ENCODE assay signal across 11 mouse cellular contexts in genomic region chr2:28842042-28842441, GRCm38 (mm10). TPM values are rescaled to one million over a fixed set of nuclear protein-coding genes. Genes with fewer than 3 reads are reported as not detected.
A peak's percentile ranks its signal among the peaks of the same experiment; 100 is the strongest.
DNase-seq lines count a peak whose midpoint lies in the region; ATAC-seq and TF ChIP-seq lines count a peak whose summit lies in the region.
"Had no signal": no experiment of that assay in that cellular context is flagged by ENCODE, and none has a peak within 500 bp of the region (broad histone marks: within the 10 kb centered on the region; RNA-seq: fewer than 3 reads in every experiment).

No protein-coding gene starts in this region.

- no peak overlapping the region for H3K9ac ChIP-seq in heart, embryonic 15.5 days
- no peak overlapping the region for H3K9ac ChIP-seq in forebrain, embryonic 15.5 days (replicated peaks)
- no peak overlapping the region for H3K9ac ChIP-seq in liver, embryonic 15.5 days

- TF ChIP-seq CTCF in E14TG2a.4 (conservative IDR thresholded peaks at IDR 0.05; ENCODE audit: low read length), result no peak

- H3K9me3 ChIP-seq in heart, embryonic 15.5 days (replicated peaks), result no peaks in the 10 kb centered on the region
- H3K9me3 ChIP-seq in E14TG2a.4 (ENCODE audit: low read length), result no peaks in the 10 kb centered on the region
- H3K9me3 ChIP-seq in forebrain, embryonic 15.5 days, result no peaks in the 10 kb centered on the region
- no peaks in the 10 kb centered on the region for H3K9me3 ChIP-seq in liver, embryonic 15.5 days (replicated peaks)

- peaks cover 30% of the 10 kb centered on the region for H3K4me1 ChIP-seq in heart, embryonic 15.5 days (replicated peaks)
- H3K4me1 ChIP-seq in E14TG2a.4 (replicated peaks; ENCODE audit: low read depth, low read length), result peaks cover 38% of the 10 kb centered on the region
- H3K4me1 ChIP-seq in forebrain, embryonic 15.5 days, result peaks cover 42% of the 10 kb centered on the region
- H3K4me1 ChIP-seq in liver, embryonic 15.5 days (replicated peaks), result peaks cover 39% of the 10 kb centered on the region

- H3K27ac ChIP-seq in heart, embryonic 15.5 days, result no peak overlapping the region
- no peak overlapping the region for H3K27ac ChIP-seq in forebrain, embryonic 15.5 days (replicated peaks)
- H3K27ac ChIP-seq in liver, embryonic 15.5 days (replicated peaks), result no peak overlapping the region
- H3K27ac ChIP-seq: gastrocnemius, adult 2 months had no signal

- no peak for ATAC-seq in heart, embryonic 15.5 days (replicated peaks; ENCODE audit: insufficient number of reproducible peaks, insufficient read depth, low FRiP score, low read depth)
- no peak for ATAC-seq in forebrain, embryonic 15.5 days (replicated peaks)
- no peak for ATAC-seq in liver, embryonic 15.5 days (ENCODE audit: insufficient read depth)

- DNase-seq in heart, postnatal 14 days, result no peak
- DNase-seq in embryo, embryonic 10 days (ENCODE audit: low spot score), result no peak
- DNase-seq in urinary bladder, postnatal 36 days (ENCODE audit: low spot score in 2 of 2), result no peak
- no peak for DNase-seq in adrenal gland, postnatal 10 days
- DNase-seq: cerebellum, adult 9-10 months; gastrocnemius, adult 2 months; kidney, postnatal 36 days had no signal

- no peaks in the 10 kb centered on the region for H3K27me3 ChIP-seq in heart, embryonic 15.5 days
- H3K27me3 ChIP-seq in E14TG2a.4 (ENCODE audit: insufficient read depth, low read length), result no peaks in the 10 kb centered on the region
- no peaks in the 10 kb centered on the region for H3K27me3 ChIP-seq in forebrain, embryonic 15.5 days
- no peaks in the 10 kb centered on the region for H3K27me3 ChIP-seq in liver, embryonic 15.5 days

- 63% methylated on average over 3 of the region's 3 CpGs for WGBS in heart, embryonic 15.5 days
- 75% methylated on average over 3 of the region's 3 CpGs for WGBS in forebrain, embryonic 15.5 days
- WGBS in liver, embryonic 15.5 days (ENCODE audit: insufficient replicate concordance), result 41% methylated on average over 3 of the region's 3 CpGs

- H3K36me3 ChIP-seq in heart, embryonic 15.5 days, result peaks cover 20% of the 10 kb centered on the region
- H3K36me3 ChIP-seq in E14TG2a.4 (ENCODE audit: insufficient read depth, low read length), result peaks cover 57% of the 10 kb centered on the region
- peaks cover 21% of the 10 kb centered on the region for H3K36me3 ChIP-seq in forebrain, embryonic 15.5 days
- peaks cover 16% of the 10 kb centered on the region for H3K36me3 ChIP-seq in liver, embryonic 15.5 days (replicated peaks)

- H3K4me2 ChIP-seq in heart, embryonic 15.5 days, result peak overlapping the region; percentile 85; the same call in 1 of the 2 replicates
- peak overlapping the region; percentile 83; the same call in 1 of the 2 replicates for H3K4me2 ChIP-seq in forebrain, embryonic 15.5 days (replicated peaks)
- H3K4me2 ChIP-seq in liver, embryonic 15.5 days, result peak overlapping the region; percentile 95

- H3K4me3 ChIP-seq in heart, embryonic 15.5 days, result peak overlapping the region; percentile 63; the same call in 1 of the 2 replicates
- H3K4me3 ChIP-seq in E14TG2a.4 (replicated peaks; ENCODE audit: low read length), result peak overlapping the region; percentile 99; the same call in 1 of the 2 replicates
- peak overlapping the region; percentile 91 for H3K4me3 ChIP-seq in forebrain, embryonic 15.5 days
- peak overlapping the region; percentile 93; the same call in 1 of the 2 replicates for H3K4me3 ChIP-seq in liver, embryonic 15.5 days (replicated peaks)

- intact Hi-C loops in heart, postnatal 14 days (cut with DNase I), result loop anchor here (5.0 kb wide), 1 partner anchor 215 kb away; the partner anchor contains the start of gene Cfap77

RNA-seq across cellular contexts. Expression of gene Ddx31, which starts 1.8 kb away (rescaled TPM):
- 6.8 and 9.3 TPM in 2 replicates for polyA plus RNA-seq in heart, embryonic 15.5 days (2015; fragmentation: Nextera tagmentation; extraction: Ambion mirVana)
- total RNA-seq in heart, postnatal 14 days (2021), result 1 to 10 TPM; 3.4 to 3.8 TPM
- polyA plus RNA-seq in forebrain, embryonic 15.5 days (2015; fragmentation: Nextera tagmentation; extraction: Ambion mirVana), result 17.2 and 17.3 TPM in 2 replicates
- 4.7 and 4.9 TPM in 2 replicates for polyA plus RNA-seq in liver, embryonic 15.5 days (2015; fragmentation: Nextera tagmentation; extraction: Ambion mirVana)
- 1 to 10 TPM; 7.3 to 7.8 TPM for total RNA-seq in adrenal gland, postnatal 10 days (2021)

RNA-seq across cellular contexts. Expression of gene Gtf3c4, which starts 1.9 kb away (rescaled TPM):
- 6.9 and 8.9 TPM in 2 replicates for polyA plus RNA-seq in heart, embryonic 15.5 days (2015; fragmentation: Nextera tagmentation; extraction: Ambion mirVana)
- total RNA-seq in heart, postnatal 14 days (2021), result 10 to 100 TPM; 20.3 to 21.8 TPM
- 21.8 and 23.1 TPM in 2 replicates for polyA plus RNA-seq in forebrain, embryonic 15.5 days (2015; fragmentation: Nextera tagmentation; extraction: Ambion mirVana)
- polyA plus RNA-seq in liver, embryonic 15.5 days (2015; fragmentation: Nextera tagmentation; extraction: Ambion mirVana), result 5.1 and 5.2 TPM in 2 replicates
- total RNA-seq in adrenal gland, postnatal 10 days (2021), result 10 to 100 TPM; 27.9 to 30.4 TPM
